Mouse (Mus musculus): ENCODE results near the gene Hist1h2ao. TPM values are rescaled to one million over a fixed set of nuclear protein-coding genes. Genes with fewer than 3 reads are reported as not detected.
"Not testable (repeated sequence)": the region's sequence is repeated elsewhere in the genome, so short reads cannot be mapped to it uniquely, and the experiment has no call there.

Hist1h2ao gene
- not detected for polyA plus RNA-seq (2012; fragmentation: generic; extraction: Trizol)
- long read RNA-seq, experiment 1, transcript Hist1h2ao-201 (1 exons, 480 nt): major isoform, 316 of 316 reads
- long read RNA-seq, experiment 1, partial matches to known transcripts: 0 of 316 reads
- long read RNA-seq, experiment 1, other reads (novel, unspliced or antisense): 0 of 316 reads
- long read RNA-seq, experiment 2, transcript Hist1h2ao-201 (1 exons, 480 nt): major isoform, 58 of 58 reads
- long read RNA-seq, experiment 2, partial matches to known transcripts: 0 of 58 reads
- long read RNA-seq, experiment 2, other reads (novel, unspliced or antisense): 0 of 58 reads

- not testable (repeated sequence) for H3K79me2 ChIP-seq (ENCODE audit: control insufficient read depth, insufficient read depth); H3K36me3 ChIP-seq (ENCODE audit: control insufficient read depth, insufficient read depth); H3K4me3 ChIP-seq (ENCODE audit: insufficient read depth, poor library complexity, severe bottlenecking); H3ac ChIP-seq (ENCODE audit: control insufficient read depth, insufficient read length, low read depth); H3K27me3 ChIP-seq (ENCODE audit: control insufficient read depth, insufficient read depth, insufficient read length); H3K79me3 ChIP-seq (ENCODE audit: low read depth)
Observed at GRCm38 (mm10) chr13:21810073-21810472, at the start of gene Hist1h2ao, which contains the start of gene Hist1h2bq. Gene Hist1h2ao (plus strand): TSS chr13:21810465. Gene Hist1h2bq (minus strand): TSS chr13:21810197.

GRCm38 (mm10) chr13:21778814-21779766 is 31.2 kb upstream of the Hist1h2ao start:
- TF ChIP-seq MAX (IDR thresholded peaks at IDR 0.05) (no peak), USF1 (IDR thresholded peaks at IDR 0.05; ENCODE audit: low read depth) (peak; percentile 20), CTCF (IDR thresholded peaks at IDR 0.05; ENCODE audit: control insufficient read depth, insufficient read depth, insufficient read length) (no peak), CEBPB (IDR thresholded peaks at IDR 0.05; ENCODE audit: low read depth) (no peak)
- H3K79me3 ChIP-seq (ENCODE audit: low read depth): no peaks in the 10 kb centered on the region
- peak overlapping the region; percentile 94 for H3ac ChIP-seq (ENCODE audit: control insufficient read depth, insufficient read length, low read depth)
- peak overlapping the region; percentile 43 for H3K4me3 ChIP-seq (ENCODE audit: insufficient read depth, poor library complexity, severe bottlenecking)
- no peaks in the 10 kb centered on the region for H3K27me3 ChIP-seq (ENCODE audit: control insufficient read depth, insufficient read depth, insufficient read length)
- no peaks in the 10 kb centered on the region for H3K79me2 ChIP-seq (ENCODE audit: control insufficient read depth, insufficient read depth)
- no peaks in the 10 kb centered on the region for H3K36me3 ChIP-seq (ENCODE audit: control insufficient read depth, insufficient read depth)

DNA sequence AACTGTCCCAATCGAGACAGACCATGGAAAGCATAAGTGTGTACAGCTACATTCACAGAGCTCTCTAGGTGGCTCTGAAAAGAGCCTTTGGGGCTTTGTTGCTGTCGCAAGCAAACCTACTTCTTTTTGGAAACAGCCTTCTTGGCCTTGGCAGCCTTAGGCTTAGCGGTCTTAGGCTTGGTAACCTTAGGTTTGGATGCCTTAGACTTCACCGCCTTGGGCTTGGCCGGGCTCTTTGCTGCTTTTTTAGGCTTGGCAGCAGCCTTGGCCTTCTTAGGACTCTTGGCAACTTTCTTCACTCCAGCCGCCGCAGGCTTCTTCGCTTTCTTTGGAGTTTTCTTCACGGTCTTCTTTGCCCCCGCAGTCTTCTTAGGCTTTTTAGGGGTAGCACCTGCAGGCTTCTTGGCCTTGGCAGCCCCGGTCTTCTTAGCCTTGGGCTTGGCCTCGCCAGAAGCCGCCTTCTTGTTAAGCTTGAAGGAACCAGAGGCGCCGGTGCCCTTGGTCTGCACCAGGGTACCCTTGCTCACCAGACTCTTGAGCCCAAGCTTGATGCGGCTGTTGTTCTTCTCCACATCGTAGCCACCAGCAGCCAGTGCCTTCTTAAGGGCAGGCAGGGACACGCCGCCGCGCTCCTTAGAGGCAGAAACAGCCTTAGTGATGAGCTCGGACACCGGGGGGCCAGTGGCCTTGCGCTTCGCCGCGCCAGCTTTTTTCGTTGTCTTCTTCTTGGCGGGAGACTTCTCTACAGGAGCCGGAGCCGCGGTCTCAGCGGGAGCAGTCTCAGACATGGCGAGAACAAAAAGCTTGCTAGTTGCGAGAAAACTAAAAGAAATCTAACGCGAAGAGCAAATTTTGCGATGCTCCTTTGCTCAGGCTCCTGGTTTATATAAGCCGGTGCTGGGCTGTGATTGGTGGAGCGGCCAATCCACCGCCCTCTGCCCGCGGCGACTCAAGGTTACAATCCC is 30.2 kb upstream of the Hist1h2ao start, which contains the start of gene Hist1h1b:
Gene Hist1h1b, minus strand, starts transcription at position 859 of the 965 bp plus-strand sequence.
- Histone ChIP-seq H3K27me3 (ENCODE audit: control insufficient read depth, insufficient read depth, insufficient read length) (no peaks in the 10 kb centered on the region), H3K4me3 (ENCODE audit: insufficient read depth, poor library complexity, severe bottlenecking) (peak within 1 kb of the TSS; percentile 43), H3K79me3 (ENCODE audit: low read depth) (no peaks in the 10 kb centered on the region), H3ac (ENCODE audit: control insufficient read depth, insufficient read length, low read depth) (peak within 1 kb of the TSS; percentile 94), H3K79me2 (ENCODE audit: control insufficient read depth, insufficient read depth) (no peaks in the 10 kb centered on the region), H3K36me3 (ENCODE audit: control insufficient read depth, insufficient read depth) (no peaks in the 10 kb centered on the region)
- TF ChIP-seq MYOG (IDR thresholded peaks at IDR 0.05; ENCODE audit: control insufficient read depth, extremely low read depth, insufficient read length): peak; percentile 94
- TF ChIP-seq CEBPB (IDR thresholded peaks at IDR 0.05; ENCODE audit: low read depth): no peak

- no peak for TF ChIP-seq CEBPB (IDR thresholded peaks at IDR 0.05; ENCODE audit: low read depth)
- Histone ChIP-seq H3K36me3 (ENCODE audit: control insufficient read depth, insufficient read depth) (no peaks in the 10 kb centered on the region), H3K4me3 (ENCODE audit: insufficient read depth, poor library complexity, severe bottlenecking) (no peak overlapping the region), H3K79me3 (ENCODE audit: low read depth) (no peaks in the 10 kb centered on the region), H3K79me2 (ENCODE audit: control insufficient read depth, insufficient read depth) (no peaks in the 10 kb centered on the region), H3K27me3 (ENCODE audit: control insufficient read depth, insufficient read depth, insufficient read length) (no peaks in the 10 kb centered on the region), H3ac (ENCODE audit: control insufficient read depth, insufficient read length, low read depth) (no peak overlapping the region)
Observed at GRCm38 (mm10) chr13:21781021-21781555, 29.2 kb upstream of the Hist1h2ao start.

GRCm38 (mm10) chr13:21781639-21782038 is 28.6 kb upstream of the Hist1h2ao start:
- H3K4me3 ChIP-seq (ENCODE audit: insufficient read depth, poor library complexity, severe bottlenecking): no peak overlapping the region
- H3ac ChIP-seq (ENCODE audit: control insufficient read depth, insufficient read length, low read depth): no peak overlapping the region
- TF ChIP-seq CEBPB (IDR thresholded peaks at IDR 0.05; ENCODE audit: low read depth) (no peak), MAX (IDR thresholded peaks at IDR 0.05) (no peak), CTCF (IDR thresholded peaks at IDR 0.05; ENCODE audit: control insufficient read depth, insufficient read depth, insufficient read length) (no peak), MYOG (IDR thresholded peaks at IDR 0.05; ENCODE audit: control insufficient read depth, extremely low read depth, insufficient read length) (no peak), FOSL1 (IDR thresholded peaks at IDR 0.05; ENCODE audit: insufficient read depth, low read length, poor library complexity, severe bottlenecking) (no peak), MYOD1 (IDR thresholded peaks at IDR 0.05; ENCODE audit: control insufficient read depth, insufficient read length, low read depth) (no peak), USF1 (IDR thresholded peaks at IDR 0.05; ENCODE audit: low read depth) (no peak)
- H3K36me3 ChIP-seq (ENCODE audit: control insufficient read depth, insufficient read depth): no peaks in the 10 kb centered on the region
- H3K79me2 ChIP-seq (ENCODE audit: control insufficient read depth, insufficient read depth): no peaks in the 10 kb centered on the region
- H3K27me3 ChIP-seq (ENCODE audit: control insufficient read depth, insufficient read depth, insufficient read length): no peaks in the 10 kb centered on the region
- H3K79me3 ChIP-seq (ENCODE audit: low read depth): no peaks in the 10 kb centered on the region

Measured in C2C12 (cell line).